Mouse (Mus musculus) embryo, embryonic 10 days (tissue): ENCODE results near the gene Zfp120.
"Not testable (repeated sequence)": the region's sequence is repeated elsewhere in the genome, so short reads cannot be mapped to it uniquely, and the experiment has no call there.

Source experiments
- DNase-seq: peaks from one replicate; pipeline ENCODE4 v3.0.0-alpha.2; 2015; ENCODE audit warnings: low spot score

Zfp120 gene

DNA sequence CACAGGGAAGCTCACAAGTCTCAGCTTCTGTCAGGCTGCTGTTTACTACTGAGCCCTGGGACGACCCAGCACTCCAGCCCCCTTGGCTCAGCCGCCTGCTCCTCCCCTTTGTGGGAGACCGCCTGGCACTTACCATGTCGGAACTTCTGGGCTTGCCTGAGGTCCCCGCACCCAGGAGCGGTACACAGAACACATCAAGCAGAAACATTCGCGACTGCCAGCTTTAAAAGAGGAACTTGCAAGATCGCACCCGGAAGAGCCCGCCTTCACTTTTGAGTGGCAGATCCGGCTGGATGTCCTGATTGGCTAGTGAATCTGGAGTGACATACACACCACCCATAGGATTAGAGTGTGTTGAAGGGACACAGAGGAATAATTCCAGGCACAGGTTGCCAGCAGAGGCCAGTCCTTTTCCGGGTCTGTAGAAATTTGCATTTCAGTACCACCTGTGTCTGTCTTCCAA is at the start of gene Zfp120:
Gene Zfp120, minus strand, starts transcription at position 274 of the 463 bp plus-strand sequence.
- DNase-seq: peak; percentile 90

DNA sequence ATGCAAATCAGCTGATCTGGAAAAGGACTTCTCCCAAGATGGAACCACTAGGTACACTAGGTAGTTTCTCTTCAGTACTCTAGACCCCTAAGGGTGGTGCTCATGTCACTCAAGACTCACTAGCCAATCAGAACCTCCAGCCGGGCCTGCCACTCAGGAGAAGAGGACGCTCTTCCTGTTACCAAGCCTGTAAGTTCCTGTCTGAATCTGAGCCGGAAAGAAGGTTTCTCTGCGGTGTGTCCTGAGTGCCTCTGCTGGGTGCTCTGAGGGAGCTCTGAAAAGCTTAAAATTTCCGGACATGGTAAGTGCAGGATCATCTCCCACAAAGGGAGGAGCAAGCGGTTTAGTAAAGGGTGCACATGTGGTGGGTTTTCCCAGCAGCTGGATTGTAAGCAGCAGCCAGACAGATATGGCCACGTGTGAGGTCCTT is 45.1 kb upstream of the Zfp120 start, which contains the start of gene Gm14139:
Gene Gm14139, plus strand, starts transcription at position 186 of the 430 bp plus-strand sequence.
- not testable (repeated sequence) for DNase-seq

DNA sequence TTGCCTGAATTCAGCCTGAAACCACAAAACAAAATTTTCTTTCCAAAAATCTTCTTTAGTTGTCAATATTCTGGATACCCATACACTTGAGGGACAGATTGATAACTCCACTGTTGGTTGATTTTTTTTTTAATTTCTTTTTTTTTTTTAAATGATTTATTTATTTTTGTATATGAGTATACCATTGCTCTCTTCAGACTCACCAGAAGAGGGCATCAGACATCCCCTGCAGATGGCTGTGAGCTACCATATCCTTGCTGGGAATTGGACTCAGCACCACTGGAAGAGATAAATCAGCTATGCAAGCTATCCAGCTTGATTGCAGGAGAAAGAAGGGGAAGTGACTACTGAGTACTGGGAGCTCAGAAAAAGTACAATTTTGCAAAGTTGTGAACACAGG is 44.5 kb upstream of the Zfp120 start:
- not testable (repeated sequence) for DNase-seq

DNA sequence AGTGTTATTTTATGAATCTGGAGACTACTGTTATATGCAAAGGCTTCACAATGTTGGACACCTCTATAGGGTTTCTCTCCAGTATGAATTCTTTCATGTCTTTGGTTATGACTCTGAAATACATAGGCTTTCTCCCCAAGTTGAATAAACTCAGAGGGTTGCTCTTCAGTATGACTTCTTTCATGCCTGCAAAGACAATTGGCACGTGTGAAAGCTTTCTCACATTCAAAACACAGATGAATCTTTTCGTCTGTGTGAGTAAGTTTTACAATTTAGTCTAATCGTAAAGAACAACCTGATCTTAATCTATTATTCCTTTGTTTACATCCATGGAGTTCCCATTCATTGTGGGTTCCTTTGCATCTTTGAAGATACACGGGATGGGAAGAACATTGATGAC is 43.1 kb upstream of the Zfp120 start, which contains the start of gene Gm10770:
Gene Gm10770, minus strand, starts transcription at position 101 of the 400 bp plus-strand sequence.
- not testable (repeated sequence) for DNase-seq

DNA sequence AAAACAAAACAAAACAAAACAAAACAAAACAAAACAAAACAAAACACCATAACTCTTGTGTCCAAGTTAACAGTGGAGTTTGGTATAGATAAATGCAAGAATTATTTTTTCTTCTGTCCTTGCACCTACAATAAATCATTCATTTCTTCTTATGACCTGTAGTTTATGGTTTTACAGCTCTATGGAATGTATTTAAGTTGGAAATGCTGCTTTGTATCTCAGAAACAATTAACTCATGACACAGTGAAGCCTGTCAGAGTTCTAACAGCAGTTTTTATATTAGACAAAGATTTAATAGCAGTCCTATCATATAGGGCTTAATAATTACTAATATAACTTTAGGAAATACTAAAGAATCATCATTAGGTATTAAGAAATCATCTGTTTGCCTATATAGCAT is 37.3 kb upstream of the Zfp120 start:
- no peak for DNase-seq

DNA sequence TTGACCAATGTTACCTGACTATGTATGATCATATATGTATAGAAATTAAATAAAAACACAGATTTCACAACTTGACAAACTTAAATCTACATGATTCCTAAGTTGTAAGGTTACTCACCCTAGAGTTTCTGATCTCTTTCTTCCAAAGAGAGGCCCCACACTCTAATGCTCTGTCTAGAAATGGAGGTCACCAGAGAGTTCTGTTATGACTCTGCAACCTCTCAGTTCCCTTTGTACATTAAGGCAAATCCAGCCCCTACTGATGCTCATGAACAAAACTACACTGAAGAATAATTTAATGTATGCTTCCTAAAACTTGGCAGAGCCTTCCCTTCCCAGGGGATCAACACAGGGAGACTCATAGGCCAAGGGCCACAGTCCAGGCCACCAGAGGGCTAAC is 30.2 kb upstream of the Zfp120 start:
- DNase-seq: no peak

DNA sequence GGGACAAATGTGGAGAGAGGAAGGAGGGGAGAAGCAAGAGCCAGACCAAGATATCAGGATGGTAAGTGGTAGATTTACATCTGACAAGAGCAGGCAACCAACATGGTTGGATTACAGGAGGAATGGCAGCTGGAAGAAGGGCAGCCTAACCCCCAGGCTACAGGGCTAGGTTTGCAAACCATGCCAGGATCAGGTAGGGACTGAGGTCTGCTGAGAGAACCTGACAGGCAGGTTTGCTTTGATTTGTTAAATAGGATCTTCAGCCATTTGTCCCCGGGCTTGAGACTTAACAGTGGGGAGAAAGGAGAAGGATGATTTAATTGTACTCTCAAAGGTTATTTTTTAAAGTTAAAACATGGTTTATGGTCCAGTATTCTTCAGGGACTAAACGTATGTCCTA is 3.7 kb downstream of the Zfp120 start:
- no peak for DNase-seq

DNA sequence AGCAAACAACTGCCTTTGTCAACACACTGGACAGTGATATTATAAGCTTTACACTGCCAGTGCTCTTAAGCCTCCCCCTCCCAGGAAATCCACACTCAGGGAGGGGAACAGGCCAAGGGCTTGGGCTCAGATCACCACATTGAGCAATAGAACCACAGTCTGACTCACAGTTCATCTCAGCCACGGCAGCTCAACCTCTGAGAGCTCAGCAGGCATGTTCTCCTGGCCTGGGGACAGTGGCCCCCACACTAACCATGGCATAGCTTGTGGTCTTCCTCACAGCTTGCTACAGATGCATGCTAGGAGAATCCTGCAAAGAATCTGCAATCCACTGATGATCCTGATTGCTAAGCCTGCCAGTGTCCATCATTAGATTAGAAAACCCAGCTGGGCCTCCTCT is 4.5 kb downstream of the Zfp120 start:
- not testable (repeated sequence) for DNase-seq

DNA sequence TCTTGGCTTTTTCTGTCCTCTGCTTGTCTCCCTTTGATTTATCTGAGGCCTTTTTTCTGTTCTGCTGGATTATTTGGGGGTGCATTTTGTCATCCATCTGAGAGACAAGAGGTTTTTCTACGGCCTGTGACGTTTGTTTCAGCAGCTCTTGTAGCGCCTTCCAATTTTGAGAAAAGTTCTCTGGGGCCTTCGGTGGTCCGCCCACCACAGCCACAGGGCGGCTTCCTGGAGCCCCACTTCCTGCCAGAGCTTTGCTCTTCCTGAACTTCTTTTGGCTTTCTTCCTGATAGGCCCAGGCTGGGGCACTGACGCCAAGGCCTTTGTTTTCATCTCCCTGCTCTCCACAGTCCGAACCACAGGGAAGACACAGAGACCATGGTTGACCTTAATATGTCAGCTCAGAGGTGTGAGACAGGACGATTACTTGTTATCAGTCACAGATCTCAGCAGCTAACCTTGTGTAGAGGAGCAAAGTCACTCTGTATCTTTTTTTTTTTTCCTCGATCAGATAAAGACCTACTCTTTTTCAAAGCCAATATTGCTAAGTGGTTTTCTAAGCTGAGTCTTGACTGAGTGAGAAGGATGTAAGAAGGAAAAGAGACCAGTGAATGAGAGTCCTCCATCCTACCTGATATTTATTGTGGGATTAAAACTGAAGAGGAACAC is 25.1 kb downstream of the Zfp120 start:
- DNase-seq: no peak

DNA sequence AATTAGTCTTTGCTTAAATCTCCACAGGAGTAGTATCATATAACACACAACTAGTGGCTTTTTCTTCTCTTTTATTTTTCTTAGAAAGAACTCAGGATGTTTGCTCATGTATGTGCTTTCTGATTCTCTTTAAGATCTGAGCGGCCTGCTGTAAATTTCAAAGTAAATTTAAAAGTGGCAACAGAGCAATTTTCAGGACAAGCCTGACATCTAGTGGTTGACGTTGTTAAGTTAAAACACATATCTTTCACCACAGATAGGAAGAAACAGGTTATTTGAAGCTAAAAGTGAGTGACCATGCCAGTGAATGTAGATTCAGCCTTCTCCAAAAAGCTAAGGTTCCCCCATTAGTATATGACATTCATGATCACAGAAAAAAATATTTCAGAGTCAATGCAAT is 36.9 kb downstream of the Zfp120 start:
- peak; percentile 62 for DNase-seq
